Mouse (Mus musculus) testis, adult 2 months (tissue): ENCODE measurements around the gene Pde4d.

ENCODE experiments used
- CTCF ChIP-seq: fragments of 200-500 bp; IDR thresholded peaks from 2 replicates; pipeline ENCODE4 v1.5.1; 2012; ENCODE audit warnings: low read depth, mild to moderate bottlenecking, inconsistent platforms, low read length, moderate library complexity; ENCODE audit not compliant: control insufficient read depth, insufficient read depth, insufficient replicate concordance
- POLR2A ChIP-seq: fragments of 200-500 bp; IDR thresholded peaks from 2 replicates; pipeline ENCODE4 v1.6.1; 2012; ENCODE audit warnings: low read depth, mild to moderate bottlenecking, inconsistent platforms, low read length, moderate library complexity; ENCODE audit not compliant: control insufficient read depth

- no peak for TF ChIP-seq CTCF
- no peak for TF ChIP-seq POLR2A
Observed at GRCm38 (mm10) chr13:109175852-109176621, 726.3 kb downstream of the Pde4d start.
